Mouse (Mus musculus) adrenal gland, adult 8-10 months (tissue): Measurements from ENCODE around the gene Ppargc1a. TPM values are rescaled to one million over a fixed set of nuclear protein-coding genes. Genes with fewer than 3 reads are reported as not detected.

Experiments used
- DNase-seq: peaks from one replicate; pipeline ENCODE4 v3.0.0; 2022
- total RNA-seq, 4 experiments: library from RNA; stranded (reverse); gene quantifications; 2 replicates each; pipeline ENCODE4 v1.2.4; 2022

Ppargc1a gene
- total RNA-seq, 4 experiments from 2014 or later, result 3.6 to 6.3 (median 4.6) TPM

- no peak for DNase-seq
Observed at GRCm38 (mm10) chr5:51410006-51410405, 157.5 kb downstream of the Ppargc1a start.

- DNase-seq, result no peak
Observed at GRCm38 (mm10) chr5:51406406-51406805, 161.1 kb downstream of the Ppargc1a start.
